Mouse (Mus musculus) urinary bladder, adult 18-20 months (tissue): ENCODE data around the gene B4galt5.

ENCODE experiments used
- DNase-seq, 2 experiments: peaks; one replicate each; pipeline ENCODE4 v3.0.0; 2022; ENCODE audit warnings: low spot score in 2 of 2, mixed read lengths in 2 of 2

B4galt5 gene

GRCm38 (mm10) chr2:167332336-167332987 is 16.5 kb downstream of the B4galt5 start:
- no peak for DNase-seq

GRCm38 (mm10) chr2:167331432-167331921 is 17.5 kb downstream of the B4galt5 start:
- DNase-seq: no peak

- DNase-seq: no peak
These were observed 18.4 kb downstream of the B4galt5 start for GRCm38 (mm10) chr2:167330581-167330980.

GRCm38 (mm10) chr2:167329478-167330262 is 19.3 kb downstream of the B4galt5 start:
- no peak for DNase-seq

- no peak for DNase-seq
These were observed 20.6 kb downstream of the B4galt5 start for GRCm38 (mm10) chr2:167328340-167328739.

- no peak for DNase-seq
These were observed 22.4 kb downstream of the B4galt5 start for GRCm38 (mm10) chr2:167326582-167326981.

GRCm38 (mm10) chr2:167324151-167324930 is 24.6 kb downstream of the B4galt5 start:
- DNase-seq: no peak

GRCm38 (mm10) chr2:167323116-167323515 is 25.9 kb downstream of the B4galt5 start:
- no peak for DNase-seq

GRCm38 (mm10) chr2:167321372-167321771 is 27.6 kb downstream of the B4galt5 start:
- DNase-seq: no peak

- no peak for DNase-seq
These were observed 30.0 kb downstream of the B4galt5 start for GRCm38 (mm10) chr2:167318981-167319380.

- DNase-seq: no peak
These were observed 32.2 kb downstream of the B4galt5 start for GRCm38 (mm10) chr2:167316724-167317187.

- no peak for DNase-seq
These were observed 34.5 kb downstream of the B4galt5 start for GRCm38 (mm10) chr2:167314491-167314890.

GRCm38 (mm10) chr2:167313501-167314326 is 35.3 kb downstream of the B4galt5 start:
- no peak for DNase-seq

- DNase-seq: no peak
These were observed 38.9 kb downstream of the B4galt5 start for GRCm38 (mm10) chr2:167310121-167310520.

- no peak for DNase-seq
These were observed 39.7 kb downstream of the B4galt5 start for GRCm38 (mm10) chr2:167309286-167309685.

GRCm38 (mm10) chr2:167307716-167308115 is 41.3 kb downstream of the B4galt5 start:
- no peak for DNase-seq

- no peak for DNase-seq
These were observed 42.1 kb downstream of the B4galt5 start for GRCm38 (mm10) chr2:167306626-167307541.

GRCm38 (mm10) chr2:167306273-167306594 is 42.7 kb downstream of the B4galt5 start:
- DNase-seq: no peak

GRCm38 (mm10) chr2:167305382-167306272 is 43.4 kb downstream of the B4galt5 start:
- no peak for DNase-seq
